Mouse (Mus musculus): ENCODE data around the gene Ccnb1ip1. TPM values are rescaled to one million over a fixed set of nuclear protein-coding genes. Genes with fewer than 3 reads are reported as not detected.
A peak's percentile ranks its signal among the peaks of the same experiment; 100 is the strongest.

Gene Ccnb1ip1
- not detected in 2 replicates for polyA plus RNA-seq (2015; fragmentation: Nextera tagmentation; extraction: Ambion mirVana)

DNA sequence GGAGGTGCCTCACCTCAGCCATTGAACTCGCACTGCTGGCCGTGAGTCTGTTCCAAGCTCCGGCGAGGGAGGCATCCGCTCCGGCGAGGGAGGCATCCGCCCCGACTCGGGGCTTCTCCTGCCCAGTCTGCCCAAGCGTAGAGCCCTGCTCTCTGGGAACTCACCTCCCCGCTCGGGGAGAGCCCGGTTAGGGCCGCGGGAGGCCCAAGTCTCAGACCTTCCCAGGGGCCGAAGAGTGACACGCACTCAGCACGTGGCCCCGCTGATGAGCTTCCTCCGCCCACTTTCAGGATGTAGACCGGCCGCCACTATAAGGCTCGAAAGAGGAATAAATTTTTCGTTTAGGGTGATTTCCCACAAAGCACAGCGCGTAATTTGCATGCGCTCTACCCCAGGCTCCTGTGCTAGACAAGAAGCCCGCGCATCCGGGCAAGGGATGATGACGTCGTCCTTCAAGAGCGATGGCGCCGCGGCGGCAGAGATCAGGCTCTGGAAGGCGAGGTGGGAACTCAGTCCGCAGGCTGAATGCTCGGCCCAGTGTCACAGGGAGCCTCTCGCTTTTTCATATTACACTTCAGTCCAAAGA lies at the start of gene Ccnb1ip1, which contains the start of gene Parp2:
Gene Ccnb1ip1 (minus strand): TSS at position 246 of the 586 bp plus-strand sequence.
Gene Parp2 (plus strand): TSS at position 355 of the 586 bp plus-strand sequence.
- WGBS = 0% methylated on average over 42 of the region's 42 CpGs
- ATAC-seq = peak; percentile 98
- H3K9ac ChIP-seq (ENCODE audit: low read depth, low read length) = peak within 1 kb of the TSS; percentile 75
- H3K36me3 ChIP-seq (ENCODE audit: control insufficient read depth, insufficient read depth) = no peaks in the 10 kb centered on the region; the same call in 1 of the 2 replicates
- peak within 1 kb of the TSS; percentile 67 for H3K4me3 ChIP-seq (ENCODE audit: low read depth, low read length)
- no peaks in the 10 kb centered on the region for H3K9me3 ChIP-seq (ENCODE audit: control insufficient read depth)
- H3K4me2 ChIP-seq (replicated peaks; ENCODE audit: low read depth) = peak within 1 kb of the TSS; percentile 74
- TF ChIP-seq CTCF (IDR thresholded peaks at IDR 0.05; ENCODE audit: low read depth) = no peak
- peak within 1 kb of the TSS; percentile 94 for H3K27ac ChIP-seq (ENCODE audit: low read depth, low read length)
- H3K27me3 ChIP-seq (replicated peaks; ENCODE audit: control insufficient read depth, insufficient read depth, low read length) = no peaks in the 10 kb centered on the region
- H3K4me1 ChIP-seq (replicated peaks; ENCODE audit: control insufficient read depth, insufficient read depth, low read length) = no peaks in the 10 kb centered on the region

- peaks cover 3% of the 10 kb centered on the region; the same call in 1 of the 2 replicates for H3K9me3 ChIP-seq (ENCODE audit: control insufficient read depth)
- peak; percentile 88 for ATAC-seq
- H3K27me3 ChIP-seq (replicated peaks; ENCODE audit: control insufficient read depth, insufficient read depth, low read length) = no peaks in the 10 kb centered on the region
- no peak overlapping the region for H3K4me3 ChIP-seq (ENCODE audit: low read depth, low read length)
- peak overlapping the region; percentile 54; the same call in 1 of the 2 replicates for H3K27ac ChIP-seq (ENCODE audit: low read depth, low read length)
- no peaks in the 10 kb centered on the region for H3K4me1 ChIP-seq (replicated peaks; ENCODE audit: control insufficient read depth, insufficient read depth, low read length)
- TF ChIP-seq CTCF (IDR thresholded peaks at IDR 0.05; ENCODE audit: low read depth) = no peak
- no peak overlapping the region for H3K9ac ChIP-seq (ENCODE audit: low read depth, low read length)
- no peak overlapping the region for H3K4me2 ChIP-seq (replicated peaks; ENCODE audit: low read depth)
- peaks cover 59% of the 10 kb centered on the region for H3K36me3 ChIP-seq (ENCODE audit: control insufficient read depth, insufficient read depth)
- WGBS = 62% methylated on average over 5 of the region's 5 CpGs
These were observed 48.3 kb upstream of the Ccnb1ip1 start for GRCm38 (mm10) chr14:50855788-50856187.

- no peak overlapping the region for H3K4me3 ChIP-seq (ENCODE audit: low read depth, low read length)
- H3K27me3 ChIP-seq (replicated peaks; ENCODE audit: control insufficient read depth, insufficient read depth, low read length) = no peaks in the 10 kb centered on the region
- no peaks in the 10 kb centered on the region for H3K4me1 ChIP-seq (replicated peaks; ENCODE audit: control insufficient read depth, insufficient read depth, low read length)
- no peak overlapping the region for H3K27ac ChIP-seq (ENCODE audit: low read depth, low read length)
- ATAC-seq = no peak
- peak; percentile 66 for TF ChIP-seq CTCF (IDR thresholded peaks at IDR 0.05; ENCODE audit: low read depth)
- no peaks in the 10 kb centered on the region for H3K9me3 ChIP-seq (ENCODE audit: control insufficient read depth)
- H3K36me3 ChIP-seq (ENCODE audit: control insufficient read depth, insufficient read depth) = peaks cover 71% of the 10 kb centered on the region
- no peak overlapping the region for H3K9ac ChIP-seq (ENCODE audit: low read depth, low read length)
- WGBS = 71% methylated on average over 6 of the region's 6 CpGs
- no peak overlapping the region for H3K4me2 ChIP-seq (replicated peaks; ENCODE audit: low read depth)
These were observed 29.7 kb upstream of the Ccnb1ip1 start for GRCm38 (mm10) chr14:50837236-50837635.

- Histone ChIP-seq H3K36me3 (ENCODE audit: control insufficient read depth, insufficient read depth) (peaks cover 74% of the 10 kb centered on the region), H3K9me3 (ENCODE audit: control insufficient read depth) (no peaks in the 10 kb centered on the region), H3K27ac (ENCODE audit: low read depth, low read length) (no peak overlapping the region; the same call in 1 of the 2 replicates), H3K4me2 (replicated peaks; ENCODE audit: low read depth) (no peak overlapping the region), H3K27me3 (replicated peaks; ENCODE audit: control insufficient read depth, insufficient read depth, low read length) (no peaks in the 10 kb centered on the region), H3K4me3 (ENCODE audit: low read depth, low read length) (no peak overlapping the region), H3K9ac (ENCODE audit: low read depth, low read length) (no peak overlapping the region), H3K4me1 (replicated peaks; ENCODE audit: control insufficient read depth, insufficient read depth, low read length) (no peaks in the 10 kb centered on the region)
- WGBS = 58% methylated on average over 2 of the region's 2 CpGs
- no peak for TF ChIP-seq CTCF (IDR thresholded peaks at IDR 0.05; ENCODE audit: low read depth)
- ATAC-seq = no peak
These were observed 26.9 kb upstream of the Ccnb1ip1 start for GRCm38 (mm10) chr14:50834435-50834834.

DNA sequence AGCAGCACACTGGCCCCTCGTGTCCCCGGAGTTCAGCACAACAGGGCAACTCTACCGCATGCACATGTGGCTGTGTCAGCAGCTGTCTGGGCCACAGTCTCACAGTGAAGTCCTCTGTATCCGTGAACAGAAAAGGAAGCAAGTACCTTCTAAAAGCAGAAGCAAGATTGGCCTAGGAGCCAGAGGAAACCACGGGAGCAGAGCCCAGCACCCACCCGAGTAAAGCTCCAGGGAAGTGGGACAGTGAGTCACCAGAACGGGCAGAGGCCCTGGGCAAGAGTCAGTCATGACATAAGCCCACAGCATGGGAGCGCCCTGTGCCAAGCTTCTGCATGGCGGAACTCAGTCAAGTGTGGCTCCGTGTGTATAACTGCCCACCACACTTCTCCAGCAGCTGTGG lies 26.4 kb upstream of the Ccnb1ip1 start:
- Histone ChIP-seq H3K9ac (ENCODE audit: low read depth, low read length) (no peak overlapping the region), H3K27me3 (replicated peaks; ENCODE audit: control insufficient read depth, insufficient read depth, low read length) (no peaks in the 10 kb centered on the region), H3K9me3 (ENCODE audit: control insufficient read depth) (no peaks in the 10 kb centered on the region), H3K4me2 (replicated peaks; ENCODE audit: low read depth) (no peak overlapping the region), H3K4me3 (ENCODE audit: low read depth, low read length) (no peak overlapping the region), H3K27ac (ENCODE audit: low read depth, low read length) (no peak overlapping the region; the same call in 1 of the 2 replicates), H3K36me3 (ENCODE audit: control insufficient read depth, insufficient read depth) (peaks cover 76% of the 10 kb centered on the region), H3K4me1 (replicated peaks; ENCODE audit: control insufficient read depth, insufficient read depth, low read length) (no peaks in the 10 kb centered on the region)
- no peak for TF ChIP-seq CTCF (IDR thresholded peaks at IDR 0.05; ENCODE audit: low read depth)
- 81% methylated on average over 10 of the region's 10 CpGs for WGBS
- ATAC-seq = no peak

GRCm38 (mm10) chr14:50829878-50830277 lies 22.3 kb upstream of the Ccnb1ip1 start:
- Histone ChIP-seq H3K36me3 (ENCODE audit: control insufficient read depth, insufficient read depth) (peaks cover 67% of the 10 kb centered on the region), H3K27me3 (replicated peaks; ENCODE audit: control insufficient read depth, insufficient read depth, low read length) (no peaks in the 10 kb centered on the region), H3K27ac (ENCODE audit: low read depth, low read length) (no peak overlapping the region), H3K4me1 (replicated peaks; ENCODE audit: control insufficient read depth, insufficient read depth, low read length) (no peaks in the 10 kb centered on the region), H3K9ac (ENCODE audit: low read depth, low read length) (no peak overlapping the region), H3K4me2 (replicated peaks; ENCODE audit: low read depth) (no peak overlapping the region), H3K4me3 (ENCODE audit: low read depth, low read length) (no peak overlapping the region), H3K9me3 (ENCODE audit: control insufficient read depth) (no peaks in the 10 kb centered on the region)
- TF ChIP-seq CTCF (IDR thresholded peaks at IDR 0.05; ENCODE audit: low read depth) = no peak
- ATAC-seq = no peak
- 70% methylated on average over 3 of the region's 3 CpGs for WGBS

Measured in intestine, postnatal 0 days (tissue).